Mouse (Mus musculus) spleen, postnatal 36 days (tissue): ENCODE results near the gene Pcna.
A peak's percentile ranks its signal among the peaks of the same experiment; 100 is the strongest.
"Not testable (repeated sequence)": the region's sequence is repeated elsewhere in the genome, so short reads cannot be mapped to it uniquely, and the experiment has no call there.

Experiments used
- DNase-seq, 2 experiments: peaks; one replicate each; pipeline ENCODE4 v3.0.0; 2022; ENCODE audit warnings: low spot score in 2 of 2, mixed read lengths in 1 of 2

Gene Pcna

GRCm38 (mm10) chr2:132276249-132276648 is 23.1 kb upstream of the Pcna start:
- DNase-seq = no peak

- DNase-seq = no peak
These were observed 22.4 kb upstream of the Pcna start for GRCm38 (mm10) chr2:132275527-132275926.

- DNase-seq = no peak
These were observed 19.7 kb upstream of the Pcna start for GRCm38 (mm10) chr2:132272694-132273389.

- no peak for DNase-seq
These were observed 17.3 kb upstream of the Pcna start for GRCm38 (mm10) chr2:132270331-132270951.

GRCm38 (mm10) chr2:132269217-132269616 is 16.1 kb upstream of the Pcna start:
- DNase-seq = peak; percentile 47 to 52

- no peak for DNase-seq
These were observed 13.0 kb upstream of the Pcna start for GRCm38 (mm10) chr2:132266086-132266485.

- no peak for DNase-seq
These were observed 12.1 kb upstream of the Pcna start for GRCm38 (mm10) chr2:132265196-132265595.

GRCm38 (mm10) chr2:132264266-132264710 is 11.2 kb upstream of the Pcna start:
- no peak for DNase-seq

GRCm38 (mm10) chr2:132263421-132264265 is 10.5 kb upstream of the Pcna start:
- peak; percentile 27 to 42 for DNase-seq

GRCm38 (mm10) chr2:132262879-132263398 is 9.8 kb upstream of the Pcna start, which contains the start of gene Cds2:
TSS of gene Cds2 (plus strand) at chr2:132263148.
- DNase-seq = peak; percentile 99

- no peak for DNase-seq
These were observed 9.1 kb upstream of the Pcna start for GRCm38 (mm10) chr2:132262175-132262574.

GRCm38 (mm10) chr2:132260601-132261000 is 7.5 kb upstream of the Pcna start:
- DNase-seq = no peak

- DNase-seq = no peak
These were observed 4.4 kb upstream of the Pcna start for GRCm38 (mm10) chr2:132257350-132258068.

GRCm38 (mm10) chr2:132253603-132254002 is 489 bp upstream of the Pcna start:
- no peak for DNase-seq

- no peak for DNase-seq
These were observed 1.2 kb downstream of the Pcna start for GRCm38 (mm10) chr2:132251911-132252310.

- DNase-seq = peak; percentile 94
These were observed 5.4 kb downstream of the Pcna start, which contains the start of gene Tmem230 for GRCm38 (mm10) chr2:132247539-132248313. TSS of gene Tmem230 (minus strand) at chr2:132247807.

- no peak for DNase-seq
These were observed 9.7 kb downstream of the Pcna start for GRCm38 (mm10) chr2:132243370-132243769.

GRCm38 (mm10) chr2:132240457-132240856 is 12.7 kb downstream of the Pcna start:
- not testable (repeated sequence) for DNase-seq

GRCm38 (mm10) chr2:132239434-132239833 is 13.7 kb downstream of the Pcna start:
- DNase-seq = not testable (repeated sequence)

- no peak for DNase-seq
These were observed 17.1 kb downstream of the Pcna start for GRCm38 (mm10) chr2:132235975-132236374.
